Mouse (Mus musculus) brown adipose tissue, adult 24 weeks (tissue): ENCODE measurements around the gene Hspa14. TPM values are rescaled to one million over a fixed set of nuclear protein-coding genes. Genes with fewer than 3 reads are reported as not detected.

Experiments
- H3K27ac ChIP-seq: fragments of 200-500 bp; replicated peaks from 2 replicates; pipeline ENCODE4 v1.5.1; 2012; ENCODE audit warnings: low read depth, mild to moderate bottlenecking, low read length
- H3K4me1 ChIP-seq: fragments of 200-500 bp; 2 replicates; pipeline ENCODE4 v1.6.1; 2012; ENCODE audit warnings: low read length, mixed read lengths; ENCODE audit not compliant: control insufficient read depth, insufficient read depth, insufficient read length
- H3K4me3 ChIP-seq: fragments of 200-500 bp; 2 replicates; pipeline ENCODE4 v1.5.1; 2012; ENCODE audit warnings: low read depth, mild to moderate bottlenecking, low read length, moderate library complexity; ENCODE audit not compliant: insufficient read depth
- polyA plus RNA-seq: library from polyadenylated mRNA; stranded (reverse); fragments of >200 nt; gene quantifications from 2 replicates; pipeline ENCODE4 v1.2.4, GENCODE M21; 2012; ENCODE audit not compliant: missing spikeins, insufficient read depth, insufficient read length

The Hspa14 gene
- polyA plus RNA-seq = 24.9 and 33.9 TPM in 2 replicates

GRCm38 (mm10) chr2:3512552-3513454 lies at the start of gene Hspa14, which contains the start of the genes Gm45902 and Cdnf:
Gene Hspa14 (minus strand): TSS chr2:3512814.
Gene Gm45902 (minus strand): TSS chr2:3512790.
Gene Cdnf (plus strand): TSS chr2:3513030.
- peak within 1 kb of the TSS; percentile 80 for H3K27ac ChIP-seq
- peaks cover 2% of the 10 kb centered on the region for H3K4me1 ChIP-seq
- peak within 1 kb of the TSS; percentile 85 for H3K4me3 ChIP-seq

DNA sequence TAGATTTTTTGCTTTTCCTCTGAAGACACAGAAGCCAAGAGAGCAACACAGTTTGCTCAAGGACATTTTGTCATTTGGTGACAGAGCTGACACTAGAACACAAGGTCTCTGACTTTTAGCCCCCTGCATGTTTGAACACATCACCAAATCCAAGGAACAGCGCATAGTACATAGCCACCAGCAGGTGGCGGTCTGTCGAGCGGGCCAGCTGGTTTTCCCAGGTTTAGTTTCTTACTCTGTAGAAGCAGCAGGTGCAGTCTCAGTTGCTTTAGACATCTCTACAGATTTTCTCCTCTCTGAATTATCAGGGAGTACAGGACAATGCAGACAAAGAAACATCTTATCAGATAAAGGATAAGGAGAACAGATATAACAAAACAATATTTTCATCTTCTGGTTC lies 34.0 kb upstream of the Hspa14 start:
- H3K4me1 ChIP-seq = no peaks in the 10 kb centered on the region
- H3K27ac ChIP-seq = no peak overlapping the region
- H3K4me3 ChIP-seq = no peak overlapping the region

DNA sequence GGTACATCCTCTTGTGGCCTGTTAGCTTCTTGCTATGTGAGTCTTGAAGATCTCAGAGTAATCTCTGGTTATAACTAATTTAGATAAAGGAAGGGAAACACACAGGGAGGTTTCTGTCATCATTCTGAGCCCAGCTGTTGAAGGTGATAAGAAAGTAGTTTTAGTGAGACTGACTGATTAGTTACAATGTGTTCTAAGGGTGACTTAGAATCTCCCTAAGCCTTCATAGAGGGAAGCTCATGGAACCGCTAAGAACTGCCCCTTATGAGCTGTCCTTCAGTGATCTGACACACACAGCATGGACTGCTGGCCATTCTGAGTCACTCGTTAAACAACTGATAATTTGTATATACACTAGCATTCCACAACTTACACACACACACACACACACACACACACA lies 33.4 kb upstream of the Hspa14 start:
- H3K27ac ChIP-seq = no peak overlapping the region
- H3K4me1 ChIP-seq = no peaks in the 10 kb centered on the region
- no peak overlapping the region for H3K4me3 ChIP-seq

DNA sequence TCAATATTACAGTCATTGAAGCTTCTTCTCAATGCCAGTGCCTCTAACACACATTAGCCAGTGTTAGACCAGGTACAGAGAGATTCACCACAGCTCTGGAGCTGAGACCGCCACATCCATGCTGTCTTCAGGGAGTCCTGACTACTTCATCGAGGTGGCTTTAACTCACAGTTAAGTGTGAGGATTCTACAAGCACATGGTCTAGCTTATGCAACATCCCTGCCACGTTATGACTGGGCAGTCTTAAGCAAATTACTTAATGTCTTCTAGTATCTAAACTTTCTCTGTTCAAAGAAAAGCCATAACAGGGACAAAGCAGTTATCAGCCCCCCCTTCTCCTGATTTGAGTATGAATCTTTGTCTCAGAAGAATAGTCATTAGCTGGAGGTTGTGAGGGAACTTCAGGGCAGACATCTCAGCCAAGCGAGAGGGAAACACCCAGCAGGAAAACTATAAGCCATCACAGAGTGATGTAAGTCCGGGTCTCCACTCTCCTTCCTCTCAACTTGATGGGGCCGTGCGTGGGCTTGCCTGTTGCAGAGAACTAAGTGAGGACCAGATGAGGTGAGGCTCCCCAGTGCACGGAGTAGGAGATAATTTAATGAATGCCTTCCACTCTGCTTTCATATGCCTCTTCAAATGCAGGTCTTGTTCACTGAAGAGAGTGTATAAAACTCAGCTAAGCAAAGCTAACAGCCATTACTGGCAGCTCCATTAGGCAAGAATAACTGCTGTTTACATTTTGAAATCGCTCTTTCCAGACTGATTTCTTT lies 28.9 kb upstream of the Hspa14 start:
- no peak overlapping the region for H3K27ac ChIP-seq
- H3K4me1 ChIP-seq = no peaks in the 10 kb centered on the region
- H3K4me3 ChIP-seq = no peak overlapping the region

DNA sequence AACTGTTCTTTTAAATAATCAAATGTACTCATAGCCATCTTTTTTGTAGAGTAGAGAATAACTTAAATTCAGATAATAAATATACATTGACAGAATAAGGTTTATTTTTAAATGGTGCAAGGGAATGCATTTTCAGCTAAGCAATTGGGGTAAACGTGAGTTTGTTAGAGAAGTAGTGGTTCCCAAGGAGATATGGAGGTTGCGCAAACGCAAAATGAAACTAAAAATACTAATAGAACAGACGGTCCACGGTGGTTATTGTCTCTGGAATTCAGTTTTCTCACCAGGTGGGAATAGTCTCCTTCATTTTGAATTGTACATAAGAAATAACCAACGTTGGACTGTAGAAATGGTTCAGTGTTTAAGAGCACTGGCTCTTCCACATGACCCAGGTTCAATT lies 13.7 kb upstream of the Hspa14 start:
- H3K4me1 ChIP-seq = no peaks in the 10 kb centered on the region
- H3K27ac ChIP-seq = no peak overlapping the region
- H3K4me3 ChIP-seq = no peak overlapping the region

DNA sequence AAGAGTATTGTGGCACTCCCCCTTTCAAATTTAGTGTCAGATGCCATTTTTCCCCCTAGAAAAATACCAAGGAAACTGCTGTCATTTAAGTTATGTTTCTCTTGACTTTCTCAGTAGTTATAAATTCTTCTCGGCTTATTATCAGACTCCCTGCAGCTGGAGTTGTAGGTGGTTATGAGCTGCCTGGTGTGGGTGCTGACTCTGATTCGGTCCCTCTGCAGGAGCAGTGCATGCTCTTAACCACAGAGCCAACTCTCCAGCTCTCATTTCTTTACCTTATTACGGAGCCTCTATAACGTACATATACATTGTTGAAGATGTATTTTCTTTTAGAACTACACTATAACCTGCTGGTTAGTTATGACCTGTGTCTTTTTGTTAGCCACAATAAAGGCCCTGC lies 9.9 kb upstream of the Hspa14 start:
- Histone ChIP-seq H3K27ac (no peak overlapping the region), H3K4me1 (no peaks in the 10 kb centered on the region), H3K4me3 (no peak overlapping the region)

- peak overlapping the region; percentile 19; the same call in 1 of the 2 replicates for H3K27ac ChIP-seq
- H3K4me3 ChIP-seq = peak overlapping the region; percentile 78
- H3K4me1 ChIP-seq = peaks cover 2% of the 10 kb centered on the region
These were observed 538 bp downstream of the Hspa14 start for GRCm38 (mm10) chr2:3512076-3512475.

GRCm38 (mm10) chr2:3500886-3501285 lies 11.7 kb downstream of the Hspa14 start:
- Histone ChIP-seq H3K27ac (no peak overlapping the region), H3K4me1 (no peaks in the 10 kb centered on the region), H3K4me3 (no peak overlapping the region)

DNA sequence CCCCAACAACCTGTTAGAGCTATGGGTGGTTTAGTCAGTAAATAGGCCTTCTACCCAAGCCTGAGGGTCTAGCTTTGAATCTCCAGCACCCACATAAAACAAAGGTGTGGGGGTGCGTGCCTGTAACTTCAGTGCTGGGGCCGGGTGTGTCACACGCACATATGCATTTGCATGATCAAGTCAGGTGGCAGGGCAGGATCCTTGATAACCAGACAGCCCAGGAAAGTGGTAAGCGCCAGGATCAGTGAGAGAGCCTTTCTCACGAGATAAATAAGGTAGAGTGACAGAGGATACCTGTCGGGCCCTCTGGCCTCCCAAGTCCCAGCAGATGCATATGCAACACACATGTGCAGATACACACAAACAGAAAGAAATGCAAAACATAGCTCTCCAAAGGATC lies 13.1 kb downstream of the Hspa14 start:
- Histone ChIP-seq H3K4me3 (no peak overlapping the region), H3K4me1 (no peaks in the 10 kb centered on the region), H3K27ac (no peak overlapping the region)

DNA sequence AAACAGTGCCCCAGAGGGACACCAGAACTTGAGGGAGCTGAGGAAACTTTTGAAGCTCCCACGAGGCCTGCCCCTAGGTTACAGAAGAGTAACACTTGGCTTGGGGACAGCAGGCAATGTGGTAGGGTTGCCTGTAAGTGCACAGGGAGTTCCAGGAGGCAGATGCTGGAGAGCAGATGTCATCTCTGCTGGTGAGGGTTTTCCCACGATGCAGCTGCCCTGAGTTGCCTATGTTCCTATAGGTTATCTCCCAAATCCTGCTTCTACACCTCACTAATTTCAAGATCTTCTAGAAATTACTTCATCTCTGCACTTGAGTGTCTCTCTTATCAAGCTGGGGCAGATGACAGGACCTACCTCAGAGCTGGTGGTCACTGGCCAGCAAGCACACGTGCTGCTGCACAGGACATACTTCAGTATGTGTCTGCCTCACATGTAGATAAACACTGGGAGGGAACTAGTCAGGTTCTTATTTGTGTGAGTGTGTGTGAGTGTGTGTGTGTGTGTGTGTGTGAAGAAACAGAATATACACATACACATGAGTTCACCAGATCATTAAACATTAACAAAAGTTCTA lies 18.7 kb downstream of the Hspa14 start:
- H3K27ac ChIP-seq = no peak overlapping the region
- no peak overlapping the region for H3K4me3 ChIP-seq
- H3K4me1 ChIP-seq = no peaks in the 10 kb centered on the region

DNA sequence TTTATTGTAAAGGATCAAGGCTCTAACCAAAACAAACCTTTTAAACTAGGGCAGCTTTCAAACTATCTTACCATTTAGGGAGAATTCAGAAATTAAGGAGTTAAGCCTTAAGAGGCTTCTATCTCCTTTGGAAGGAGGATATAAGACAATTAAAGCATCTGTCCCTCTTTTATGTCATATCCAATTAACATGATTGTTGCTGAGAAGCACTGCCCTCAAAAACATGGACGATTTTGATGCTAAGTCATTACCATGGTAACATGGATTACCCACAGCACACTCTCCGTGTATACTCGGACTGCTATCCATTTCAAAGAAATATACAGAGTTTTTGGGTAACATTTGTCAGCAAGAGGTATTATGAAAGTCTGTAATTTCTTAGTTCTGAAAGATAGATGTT lies 22.8 kb downstream of the Hspa14 start:
- H3K4me1 ChIP-seq = no peaks in the 10 kb centered on the region
- no peak overlapping the region for H3K27ac ChIP-seq
- no peak overlapping the region for H3K4me3 ChIP-seq

DNA sequence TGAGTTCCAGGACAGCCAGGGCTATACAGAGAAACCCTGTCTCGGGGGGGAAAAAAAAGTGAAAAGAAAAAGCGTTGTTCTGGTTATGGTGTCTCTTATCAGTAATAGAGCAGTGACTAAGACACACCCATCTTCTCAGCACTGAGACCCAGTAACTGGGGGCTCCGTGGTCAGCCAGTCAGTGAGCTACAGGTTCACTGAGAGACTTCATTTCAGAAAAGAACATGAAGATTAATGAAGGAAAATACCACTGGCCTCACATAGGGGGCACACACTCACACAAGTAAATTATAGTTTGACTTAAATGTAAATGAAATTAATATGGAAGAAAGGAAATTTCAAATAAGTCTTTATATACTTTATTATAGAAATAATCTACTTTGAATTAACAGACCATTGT lies 32.4 kb downstream of the Hspa14 start:
- H3K4me3 ChIP-seq = no peak overlapping the region
- H3K4me1 ChIP-seq = peaks cover 3% of the 10 kb centered on the region; the same call in 1 of the 2 replicates
- H3K27ac ChIP-seq = no peak overlapping the region

DNA sequence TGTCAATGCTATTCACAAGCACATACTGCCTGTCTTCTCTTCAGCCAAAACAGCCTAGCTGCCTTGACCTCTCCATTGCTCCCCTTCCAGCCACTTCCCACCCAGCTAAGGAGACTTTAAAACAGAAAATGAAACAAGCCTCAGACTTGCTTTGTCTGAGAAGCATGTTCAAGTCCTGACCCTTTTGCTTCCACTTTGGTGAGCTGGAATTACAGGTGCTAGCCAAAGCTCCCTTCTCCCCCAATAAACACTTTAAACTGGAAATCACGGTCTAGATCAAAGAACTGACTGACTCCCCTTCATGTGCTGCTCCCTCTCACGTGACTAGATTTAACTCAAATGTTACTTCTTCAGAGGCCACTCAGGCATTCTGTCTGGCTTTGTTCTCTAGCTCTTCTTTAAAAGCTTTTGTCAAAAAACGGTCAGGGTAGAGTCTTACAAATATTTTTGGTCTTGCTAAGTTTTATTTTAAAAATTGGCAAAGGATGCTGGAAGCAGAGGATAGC lies 36.8 kb downstream of the Hspa14 start:
- H3K27ac ChIP-seq = no peak overlapping the region
- peak overlapping the region; percentile 83 for H3K4me3 ChIP-seq
- peaks cover 3% of the 10 kb centered on the region; the same call in 1 of the 2 replicates for H3K4me1 ChIP-seq

GRCm38 (mm10) chr2:3474861-3475283 lies 37.7 kb downstream of the Hspa14 start, which contains the start of gene Suv39h2:
Gene Suv39h2 (minus strand): TSS chr2:3475031.
- Histone ChIP-seq H3K4me3 (peak within 1 kb of the TSS; percentile 83), H3K4me1 (peaks cover 3% of the 10 kb centered on the region; the same call in 1 of the 2 replicates), H3K27ac (peak within 1 kb of the TSS; percentile 72)

DNA sequence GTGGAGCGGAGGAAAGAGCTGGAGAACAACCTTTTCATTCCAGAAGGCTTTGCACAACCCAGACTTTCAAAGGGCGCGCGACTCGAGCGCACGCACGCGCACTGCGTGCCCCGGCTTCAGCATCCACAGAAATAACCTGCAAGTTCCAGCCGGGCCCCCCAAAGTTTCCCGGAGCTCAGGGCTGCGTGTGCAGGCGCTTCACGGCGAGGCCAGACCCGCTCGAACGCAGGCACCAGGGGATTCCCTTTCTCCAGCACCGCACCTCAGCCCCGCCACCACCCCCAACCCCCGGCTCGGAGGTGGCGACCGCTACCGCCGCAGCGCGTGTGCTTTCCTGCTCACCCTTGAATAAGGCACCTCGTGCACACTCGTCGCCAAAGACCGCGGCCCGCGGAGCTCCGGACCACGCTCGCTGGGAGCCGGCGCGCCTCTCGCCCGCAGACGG lies 38.2 kb downstream of the Hspa14 start:
- H3K27ac ChIP-seq = no peak overlapping the region
- H3K4me3 ChIP-seq = peak overlapping the region; percentile 83
- H3K4me1 ChIP-seq = peaks cover 3% of the 10 kb centered on the region; the same call in 1 of the 2 replicates
